Mouse (Mus musculus) heart, embryonic 16.5 days (tissue): ENCODE data around the gene Tcf12. TPM values are rescaled to one million over a fixed set of nuclear protein-coding genes. Genes with fewer than 3 reads are reported as not detected.

ENCODE experiments used
- ATAC-seq: fragments of 200-750 bp; cut with Nextera tagmentation; replicated peaks from 2 replicates; pipeline ENCODE4 v1.8.0; 2017; ENCODE audit warnings: moderate number of reproducible peaks; ENCODE audit not compliant: insufficient read depth, low FRiP score; ENCODE audit errors: extremely low read depth
- H3K27ac ChIP-seq: fragments of 300-500 bp; sonication (generic); 2 replicates; pipeline ENCODE4 v1.5.1; 2014; ENCODE audit warnings: mild to moderate bottlenecking, low read length, control low read depth, moderate library complexity
- H3K27me3 ChIP-seq: fragments of 300-500 bp; sonication (generic); 2 replicates; pipeline ENCODE4 v1.6.1; 2014; ENCODE audit warnings: low read length, mixed read lengths; ENCODE audit not compliant: control insufficient read depth, insufficient read depth
- H3K36me3 ChIP-seq: fragments of 300-500 bp; sonication (generic); 2 replicates; pipeline ENCODE4 v1.6.1; 2014; ENCODE audit not compliant: control insufficient read depth, insufficient read depth
- H3K4me1 ChIP-seq: fragments of 300-500 bp; sonication (generic); 2 replicates; pipeline ENCODE4 v1.6.1; 2014; ENCODE audit warnings: low read length, mixed read lengths; ENCODE audit not compliant: control insufficient read depth, insufficient read depth
- H3K4me2 ChIP-seq: fragments of 300-500 bp; sonication (generic); 2 replicates; pipeline ENCODE4 v1.6.1; 2014; ENCODE audit warnings: low read depth, mild to moderate bottlenecking, control low read depth, low read length
- H3K4me3 ChIP-seq: fragments of 300-500 bp; sonication (generic); 2 replicates; pipeline ENCODE4 v1.5.1; 2014; ENCODE audit warnings: mild to moderate bottlenecking, control low read depth, low read length
- H3K9ac ChIP-seq: fragments of 300-500 bp; sonication (generic); 2 replicates; pipeline ENCODE4 v1.6.1; 2014; ENCODE audit warnings: low read length, control low read depth
- H3K9me3 ChIP-seq: fragments of 300-500 bp; sonication (generic); replicated peaks from 2 replicates; pipeline ENCODE4 v1.6.1; 2016; ENCODE audit warnings: low read length; ENCODE audit not compliant: control insufficient read depth
- WGBS: fragments of 180-500 bp; shearing (Covaris S2); extraction: QIAGEN DNeasy Blood & Tissue Kit; methylation state at CpG from one replicate; pipeline ENCODE4 v1.1.7; 2014; 5-methylcytosine and 5-hydroxymethylcytosine counted together
- polyA plus RNA-seq: library from polyadenylated mRNA; unstranded; fragments of >200 nt; fragmentation: Nextera tagmentation; extraction: Ambion mirVana; gene quantifications from 2 replicates; pipeline ENCODE4 v1.2.1, GENCODE M21; 2015

The Tcf12 gene
- polyA plus RNA-seq, 1 experiment from 2014 or later = 32.3 TPM

- Histone ChIP-seq H3K4me3 (no peak overlapping the region), H3K27me3 (no peaks in the 10 kb centered on the region), H3K9ac (no peak overlapping the region), H3K36me3 (no peaks in the 10 kb centered on the region; the same call in 1 of the 2 replicates), H3K27ac (no peak overlapping the region), H3K9me3 (no peaks in the 10 kb centered on the region), H3K4me1 (peaks cover 10% of the 10 kb centered on the region), H3K4me2 (no peak overlapping the region)
- ATAC-seq = no peak
- WGBS = 72% methylated on average over 1 of the region's 1 CpGs
Observed at GRCm38 (mm10) chr9:71952621-71953076, 159.0 kb downstream of the Tcf12 start.

GRCm38 (mm10) chr9:71951926-71952325 lies 159.7 kb downstream of the Tcf12 start:
- 71% methylated on average over 2 of the region's 2 CpGs for WGBS
- no peak for ATAC-seq

GRCm38 (mm10) chr9:71951341-71951740 lies 160.3 kb downstream of the Tcf12 start:
- H3K27ac ChIP-seq = no peak overlapping the region
- no peaks in the 10 kb centered on the region for H3K27me3 ChIP-seq
- no peak overlapping the region for H3K4me3 ChIP-seq
- H3K9ac ChIP-seq = no peak overlapping the region
- H3K4me1 ChIP-seq = 0 out of 2 replicates have a peak, but pooled peaks cover 2% of the 10 kb centered on the region
- no peaks in the 10 kb centered on the region; the same call in 1 of the 2 replicates for H3K36me3 ChIP-seq
- no peaks in the 10 kb centered on the region for H3K9me3 ChIP-seq
- no peak for ATAC-seq
- 72% methylated on average over 4 of the region's 4 CpGs for WGBS
- no peak overlapping the region for H3K4me2 ChIP-seq

More at GRCm38 (mm10) chr9:71951926-71952325, 159.7 kb downstream of the Tcf12 start:
- H3K4me2 ChIP-seq = no peak overlapping the region
- H3K9ac ChIP-seq = no peak overlapping the region
- no peak overlapping the region for H3K4me3 ChIP-seq
- no peaks in the 10 kb centered on the region for H3K9me3 ChIP-seq
- no peaks in the 10 kb centered on the region for H3K27me3 ChIP-seq
- H3K27ac ChIP-seq = no peak overlapping the region
- peaks cover 6% of the 10 kb centered on the region for H3K4me1 ChIP-seq
- no peaks in the 10 kb centered on the region; the same call in 1 of the 2 replicates for H3K36me3 ChIP-seq

- Histone ChIP-seq H3K27ac (no peak overlapping the region), H3K4me2 (no peak overlapping the region), H3K27me3 (no peaks in the 10 kb centered on the region), H3K9me3 (no peaks in the 10 kb centered on the region), H3K4me1 (no peaks in the 10 kb centered on the region), H3K4me3 (no peak overlapping the region), H3K9ac (no peak overlapping the region), H3K36me3 (no peaks in the 10 kb centered on the region; the same call in 1 of the 2 replicates)
- no peak for ATAC-seq
- whole genome bisulfite sequencing = 88% methylated on average over 4 of the region's 4 CpGs
Observed at GRCm38 (mm10) chr9:71944801-71945200, 166.9 kb downstream of the Tcf12 start.

GRCm38 (mm10) chr9:71942424-71942823 lies 169.2 kb downstream of the Tcf12 start:
- H3K4me3 ChIP-seq = no peak overlapping the region
- H3K27ac ChIP-seq = no peak overlapping the region
- no peak for ATAC-seq
- H3K27me3 ChIP-seq = no peaks in the 10 kb centered on the region
- no peaks in the 10 kb centered on the region for H3K4me1 ChIP-seq
- H3K36me3 ChIP-seq = no peaks in the 10 kb centered on the region
- H3K9me3 ChIP-seq = no peaks in the 10 kb centered on the region
- H3K4me2 ChIP-seq = no peak overlapping the region
- H3K9ac ChIP-seq = no peak overlapping the region

GRCm38 (mm10) chr9:71940016-71940415 lies 171.7 kb downstream of the Tcf12 start:
- Histone ChIP-seq H3K36me3 (no peaks in the 10 kb centered on the region), H3K4me1 (no peaks in the 10 kb centered on the region), H3K4me3 (no peak overlapping the region), H3K27ac (no peak overlapping the region), H3K27me3 (no peaks in the 10 kb centered on the region), H3K9ac (no peak overlapping the region), H3K4me2 (no peak overlapping the region), H3K9me3 (no peaks in the 10 kb centered on the region)
- no peak for ATAC-seq

GRCm38 (mm10) chr9:71936199-71936598 lies 175.5 kb downstream of the Tcf12 start:
- H3K4me1 ChIP-seq = no peaks in the 10 kb centered on the region
- 78% methylated on average over 1 of the region's 1 CpGs for WGBS
- no peak overlapping the region for H3K4me2 ChIP-seq
- no peaks in the 10 kb centered on the region for H3K36me3 ChIP-seq
- H3K9me3 ChIP-seq = no peaks in the 10 kb centered on the region
- H3K27ac ChIP-seq = no peak overlapping the region
- H3K27me3 ChIP-seq = no peaks in the 10 kb centered on the region
- no peak for ATAC-seq
- no peak overlapping the region for H3K4me3 ChIP-seq
- H3K9ac ChIP-seq = no peak overlapping the region

- WGBS = 72% methylated on average over 3 of the region's 3 CpGs
- Histone ChIP-seq H3K27ac (no peak overlapping the region), H3K4me1 (no peaks in the 10 kb centered on the region), H3K36me3 (no peaks in the 10 kb centered on the region), H3K27me3 (no peaks in the 10 kb centered on the region), H3K4me3 (no peak overlapping the region), H3K9ac (no peak overlapping the region), H3K4me2 (no peak overlapping the region), H3K9me3 (no peaks in the 10 kb centered on the region)
- no peak for ATAC-seq
Observed at GRCm38 (mm10) chr9:71934833-71935232, 176.8 kb downstream of the Tcf12 start.

GRCm38 (mm10) chr9:71931965-71932364 lies 179.7 kb downstream of the Tcf12 start:
- H3K27ac ChIP-seq = no peak overlapping the region
- H3K4me2 ChIP-seq = no peak overlapping the region
- no peak overlapping the region for H3K9ac ChIP-seq
- no peak overlapping the region for H3K4me3 ChIP-seq
- no peak for ATAC-seq
- H3K36me3 ChIP-seq = no peaks in the 10 kb centered on the region
- H3K27me3 ChIP-seq = no peaks in the 10 kb centered on the region
- no peaks in the 10 kb centered on the region for H3K4me1 ChIP-seq
- no peaks in the 10 kb centered on the region for H3K9me3 ChIP-seq

- Histone ChIP-seq H3K4me1 (no peaks in the 10 kb centered on the region), H3K27ac (no peak overlapping the region), H3K4me3 (no peak overlapping the region), H3K9ac (no peak overlapping the region), H3K36me3 (no peaks in the 10 kb centered on the region), H3K9me3 (no peaks in the 10 kb centered on the region), H3K4me2 (no peak overlapping the region), H3K27me3 (no peaks in the 10 kb centered on the region)
- no peak for ATAC-seq
- WGBS = 73% methylated on average over 8 of the region's 8 CpGs
Observed at GRCm38 (mm10) chr9:71931358-71931715, 180.3 kb downstream of the Tcf12 start.
